Mouse (Mus musculus) small intestine, adult 2 months (tissue): ENCODE results near the gene Astn1. TPM values are rescaled to one million over a fixed set of nuclear protein-coding genes. Genes with fewer than 3 reads are reported as not detected.

Experiments
- H3K27ac ChIP-seq: fragments of 200-500 bp; 2 replicates; pipeline ENCODE4 v1.5.1; 2012; ENCODE audit warnings: low read depth, low read length, control low read depth, inconsistent platforms; ENCODE audit not compliant: insufficient read depth
- H3K27me3 ChIP-seq: fragments of 200-500 bp; 2 replicates; pipeline ENCODE4 v1.6.1; 2012; ENCODE audit warnings: mild to moderate bottlenecking, moderate library complexity, low read length, inconsistent platforms; ENCODE audit not compliant: control insufficient read depth, insufficient read depth
- H3K36me3 ChIP-seq: fragments of 200-500 bp; 2 replicates; pipeline ENCODE4 v1.6.1; 2012; ENCODE audit warnings: mild to moderate bottlenecking, low read length, control low read depth, inconsistent platforms; ENCODE audit not compliant: control insufficient read depth, insufficient read depth
- H3K4me1 ChIP-seq: fragments of 200-500 bp; 2 replicates; pipeline ENCODE4 v1.6.1; 2012; ENCODE audit warnings: low read length, inconsistent platforms, mixed read lengths; ENCODE audit not compliant: control insufficient read depth, insufficient read depth, insufficient read length
- H3K4me3 ChIP-seq: fragments of 200-500 bp; 2 replicates; pipeline ENCODE4 v1.5.1; 2012; ENCODE audit warnings: low read depth, mild to moderate bottlenecking, control low read depth, inconsistent platforms, low read length, moderate library complexity
- CTCF ChIP-seq: fragments of 200-500 bp; IDR thresholded peaks from 2 replicates; pipeline ENCODE4 v1.5.1; 2012; ENCODE audit warnings: low read depth, mild to moderate bottlenecking, control low read depth, inconsistent platforms, low read length, moderate library complexity, mixed read lengths; ENCODE audit not compliant: insufficient replicate concordance, insufficient read length; ENCODE audit errors: extremely low read depth
- POLR2A ChIP-seq: fragments of 200-500 bp; IDR thresholded peaks from 2 replicates; pipeline ENCODE4 v1.6.1; 2012; ENCODE audit warnings: low read depth, mild to moderate bottlenecking, control low read depth, inconsistent platforms, low read length, moderate library complexity
- WGBS: fragments of 180-500 bp; shearing (Covaris S2); methylation state at CpG from one replicate; pipeline ENCODE4 v1.1.7; 2018; 5-methylcytosine and 5-hydroxymethylcytosine counted together
- polyA plus RNA-seq: library from polyadenylated mRNA; depleted of rRNA; stranded (reverse); fragments of >200 nt; gene quantifications from 2 replicates; pipeline ENCODE4 v1.2.3, GENCODE M21; 2012

Gene Astn1
- polyA plus RNA-seq, 1 experiment, result 0.34 TPM

GRCm38 (mm10) chr1:158551951-158552350 lies 189.9 kb downstream of the Astn1 start:
- Histone ChIP-seq H3K4me3 (no peak overlapping the region), H3K4me1 (no peaks in the 10 kb centered on the region), H3K36me3 (no peaks in the 10 kb centered on the region), H3K27me3 (no peaks in the 10 kb centered on the region), H3K27ac (no peak overlapping the region)
- TF ChIP-seq CTCF, result no peak
- no peak for TF ChIP-seq POLR2A
- 48% methylated on average over 6 of the region's 6 CpGs for WGBS

GRCm38 (mm10) chr1:158553341-158553740 lies 191.3 kb downstream of the Astn1 start:
- H3K4me3 ChIP-seq, result no peak overlapping the region
- H3K36me3 ChIP-seq, result no peaks in the 10 kb centered on the region
- H3K27me3 ChIP-seq, result no peaks in the 10 kb centered on the region
- 91% methylated on average over 6 of the region's 6 CpGs for WGBS
- no peak overlapping the region for H3K27ac ChIP-seq
- no peaks in the 10 kb centered on the region for H3K4me1 ChIP-seq
- TF ChIP-seq CTCF, result no peak
- TF ChIP-seq POLR2A, result no peak

- Histone ChIP-seq H3K27ac (no peak overlapping the region), H3K36me3 (no peaks in the 10 kb centered on the region), H3K4me1 (no peaks in the 10 kb centered on the region), H3K4me3 (no peak overlapping the region), H3K27me3 (no peaks in the 10 kb centered on the region)
- TF ChIP-seq POLR2A (no peak), CTCF (no peak)
- 41% methylated on average over 6 of the region's 6 CpGs for WGBS
These were observed 192.0 kb downstream of the Astn1 start for GRCm38 (mm10) chr1:158554020-158554505.

- no peaks in the 10 kb centered on the region for H3K27me3 ChIP-seq
- no peak overlapping the region for H3K27ac ChIP-seq
- H3K36me3 ChIP-seq, result no peaks in the 10 kb centered on the region
- no peak overlapping the region for H3K4me3 ChIP-seq
- 94% methylated on average over 5 of the region's 5 CpGs for WGBS
- no peaks in the 10 kb centered on the region for H3K4me1 ChIP-seq
- TF ChIP-seq CTCF (no peak), POLR2A (no peak)
These were observed 211.1 kb downstream of the Astn1 start for GRCm38 (mm10) chr1:158573168-158573567.

GRCm38 (mm10) chr1:158573597-158573996 lies 211.5 kb downstream of the Astn1 start:
- TF ChIP-seq CTCF (no peak), POLR2A (no peak)
- H3K4me3 ChIP-seq, result no peak overlapping the region
- H3K27me3 ChIP-seq, result no peaks in the 10 kb centered on the region
- no peak overlapping the region for H3K27ac ChIP-seq
- no peaks in the 10 kb centered on the region for H3K36me3 ChIP-seq
- WGBS, result 82% methylated on average over 7 of the region's 7 CpGs
- no peaks in the 10 kb centered on the region for H3K4me1 ChIP-seq

GRCm38 (mm10) chr1:158575997-158576396 lies 213.9 kb downstream of the Astn1 start:
- H3K4me1 ChIP-seq, result no peaks in the 10 kb centered on the region
- no peak overlapping the region for H3K4me3 ChIP-seq
- TF ChIP-seq CTCF, result no peak
- TF ChIP-seq POLR2A, result no peak
- WGBS, result 30% methylated on average over 1 of the region's 1 CpGs
- no peaks in the 10 kb centered on the region for H3K27me3 ChIP-seq
- H3K27ac ChIP-seq, result no peak overlapping the region
- H3K36me3 ChIP-seq, result no peaks in the 10 kb centered on the region

- no peak overlapping the region for H3K27ac ChIP-seq
- no peak overlapping the region for H3K4me3 ChIP-seq
- H3K4me1 ChIP-seq, result no peaks in the 10 kb centered on the region
- no peak for TF ChIP-seq CTCF
- H3K36me3 ChIP-seq, result no peaks in the 10 kb centered on the region
- H3K27me3 ChIP-seq, result no peaks in the 10 kb centered on the region
These were observed 219.7 kb downstream of the Astn1 start for GRCm38 (mm10) chr1:158581806-158582205.

- 76% methylated on average over 3 of the region's 3 CpGs for WGBS
- Histone ChIP-seq H3K36me3 (no peaks in the 10 kb centered on the region), H3K4me3 (no peak overlapping the region), H3K27ac (no peak overlapping the region), H3K27me3 (no peaks in the 10 kb centered on the region), H3K4me1 (no peaks in the 10 kb centered on the region)
- no peak for TF ChIP-seq CTCF
- no peak for TF ChIP-seq POLR2A
These were observed 226.8 kb downstream of the Astn1 start for GRCm38 (mm10) chr1:158588903-158589302.
